Mouse (Mus musculus) thymus, adult 18-20 months (tissue): ENCODE measurements around the gene Pmf1.
"Not testable (repeated sequence)": the region's sequence is repeated elsewhere in the genome, so short reads cannot be mapped to it uniquely, and the experiment has no call there.

Experiments used
- DNase-seq, 2 experiments: peaks; one replicate each; pipeline ENCODE4 v3.0.0; 2022; ENCODE audit warnings: mixed read lengths in 2 of 2

Gene Pmf1

GRCm38 (mm10) chr3:88393776-88394375 is 16.3 kb downstream of the Pmf1 start:
- DNase-seq, result no peak

- DNase-seq, result no peak
Measured at GRCm38 (mm10) chr3:88384364-88384763, 25.8 kb downstream of the Pmf1 start, which contains the start of gene Bglap. Gene Bglap (minus strand): TSS chr3:88384464.

DNA sequence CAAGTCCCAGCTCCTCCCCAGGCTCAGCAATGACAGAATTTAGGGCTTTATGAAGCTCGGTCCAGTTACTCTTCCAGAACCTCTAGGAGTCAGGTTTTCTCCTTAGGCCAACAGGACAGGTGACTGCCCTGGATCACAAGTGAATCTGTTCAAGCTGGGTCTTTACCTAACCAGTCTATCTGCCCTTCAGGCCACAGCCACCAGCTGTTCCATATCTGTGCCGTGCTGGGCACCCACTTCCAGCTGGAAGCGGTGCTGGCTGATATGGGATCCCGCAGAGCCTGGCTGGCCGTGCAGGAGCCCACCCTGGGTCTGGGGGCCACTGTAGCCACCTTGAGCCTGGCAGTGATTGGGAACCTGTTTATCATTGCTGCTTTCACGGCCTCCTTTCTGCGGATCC is 27.7 kb downstream of the Pmf1 start:
- not testable (repeated sequence) for DNase-seq

DNA sequence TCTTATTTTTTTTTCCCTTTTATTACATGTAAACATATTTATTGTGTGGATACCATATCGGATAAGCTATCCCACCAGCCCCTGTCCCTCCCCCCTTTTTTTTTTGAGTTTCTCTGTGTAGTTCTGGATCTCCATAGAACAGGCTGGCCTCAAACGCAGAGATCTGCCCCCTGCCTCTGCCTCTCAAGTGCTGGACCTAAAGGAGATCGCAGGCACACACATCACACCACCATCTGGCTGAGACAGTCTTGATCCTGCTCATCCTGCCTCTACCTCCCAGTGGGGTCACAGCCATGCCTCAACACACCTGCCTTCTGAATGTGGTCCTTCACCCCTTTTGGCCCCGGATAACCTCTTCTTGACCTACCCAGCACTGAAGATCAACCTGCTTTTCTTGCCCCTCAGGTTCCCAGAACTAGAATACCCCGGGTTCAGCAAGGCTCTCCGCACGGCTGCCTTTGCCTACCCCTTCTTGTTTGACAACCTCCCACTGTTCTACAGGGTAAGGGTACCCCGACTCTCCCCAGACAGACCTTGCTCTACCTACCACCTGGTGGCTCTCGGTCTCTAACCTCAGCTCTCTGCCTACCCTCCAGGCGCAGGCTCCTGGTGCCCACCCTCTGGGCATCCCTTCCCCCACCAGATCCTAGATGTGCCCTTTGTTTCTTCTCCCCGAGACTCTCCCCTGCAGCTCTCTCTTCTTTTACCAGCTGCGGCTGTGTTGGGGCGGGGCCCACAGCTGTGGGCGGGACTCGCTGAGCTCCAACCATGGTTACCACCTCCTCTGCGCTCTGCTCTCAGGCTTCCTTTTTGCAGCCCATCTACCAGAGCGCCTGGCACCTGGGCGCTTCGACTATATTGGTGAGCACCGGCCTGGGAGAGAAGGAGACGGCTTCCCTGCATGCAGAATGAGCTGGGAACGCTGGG is 28.5 kb downstream of the Pmf1 start:
- peak; percentile 64 to 69 for DNase-seq

GRCm38 (mm10) chr3:88378599-88378998 is 31.5 kb downstream of the Pmf1 start, which contains the start of gene Bglap2:
Gene Bglap2 (minus strand): TSS chr3:88378699.
- DNase-seq, result not testable (repeated sequence)

DNA sequence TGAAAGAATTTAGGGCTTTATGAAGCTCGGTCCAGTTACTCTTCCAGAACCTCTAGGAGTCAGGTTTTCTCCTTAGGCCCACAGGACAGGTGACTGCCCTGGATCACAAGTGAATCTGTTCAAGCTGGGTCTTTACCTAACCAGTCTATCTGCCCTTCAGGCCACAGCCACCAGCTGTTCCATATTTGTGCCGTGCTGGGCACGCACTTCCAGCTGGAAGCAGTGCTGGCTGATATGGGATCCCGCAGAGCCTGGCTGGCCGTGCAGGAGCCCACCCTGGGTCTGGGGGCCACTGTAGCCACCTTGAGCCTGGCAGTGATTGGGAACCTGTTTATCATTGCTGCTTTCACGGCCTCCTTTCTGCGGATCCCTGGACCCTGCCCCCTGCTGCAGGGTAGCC is 33.5 kb downstream of the Pmf1 start:
- not testable (repeated sequence) for DNase-seq

GRCm38 (mm10) chr3:88375750-88376626 is 34.1 kb downstream of the Pmf1 start:
- peak; percentile 39 to 58 for DNase-seq

GRCm38 (mm10) chr3:88372643-88373042 is 37.5 kb downstream of the Pmf1 start, which contains the start of gene Bglap3:
Gene Bglap3 (minus strand): TSS chr3:88372743.
- DNase-seq, result not testable (repeated sequence)

DNA sequence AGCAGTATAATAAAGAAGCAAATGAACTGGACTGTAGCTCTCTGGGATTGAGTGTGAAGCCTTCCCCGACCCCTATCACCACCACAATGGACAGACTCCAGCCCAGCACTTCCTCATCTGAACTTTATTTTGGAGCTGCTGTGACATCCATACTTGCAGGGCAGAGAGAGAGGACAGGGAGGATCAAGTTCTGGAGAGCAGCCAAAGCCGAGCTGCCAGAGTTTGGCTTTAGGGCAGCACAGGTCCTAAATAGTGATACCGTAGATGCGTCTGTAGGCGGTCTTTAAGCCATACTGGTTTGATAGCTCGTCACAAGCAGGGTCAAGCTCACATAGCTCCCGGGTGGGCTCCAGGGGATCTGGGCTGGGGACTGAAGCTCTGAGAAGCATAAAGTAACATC is 41.6 kb downstream of the Pmf1 start:
- not testable (repeated sequence) for DNase-seq

DNA sequence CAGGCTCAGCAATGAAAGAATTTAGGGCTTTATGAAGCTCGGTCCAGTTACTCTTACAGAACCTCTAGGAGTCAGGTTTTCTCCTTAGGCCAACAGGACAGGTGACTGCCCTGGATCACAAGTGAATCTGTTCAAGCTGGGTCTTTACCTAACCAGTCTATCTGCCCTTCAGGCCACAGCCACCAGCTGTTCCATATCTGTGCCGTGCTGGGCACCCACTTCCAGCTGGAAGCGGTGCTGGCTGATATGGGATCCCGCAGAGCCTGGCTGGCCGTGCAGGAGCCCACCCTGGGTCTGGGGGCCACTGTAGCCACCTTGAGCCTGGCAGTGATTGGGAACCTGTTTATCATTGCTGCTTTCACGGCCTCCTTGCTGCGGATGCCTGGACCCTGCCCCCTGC is 42.6 kb downstream of the Pmf1 start:
- DNase-seq, result not testable (repeated sequence)

DNA sequence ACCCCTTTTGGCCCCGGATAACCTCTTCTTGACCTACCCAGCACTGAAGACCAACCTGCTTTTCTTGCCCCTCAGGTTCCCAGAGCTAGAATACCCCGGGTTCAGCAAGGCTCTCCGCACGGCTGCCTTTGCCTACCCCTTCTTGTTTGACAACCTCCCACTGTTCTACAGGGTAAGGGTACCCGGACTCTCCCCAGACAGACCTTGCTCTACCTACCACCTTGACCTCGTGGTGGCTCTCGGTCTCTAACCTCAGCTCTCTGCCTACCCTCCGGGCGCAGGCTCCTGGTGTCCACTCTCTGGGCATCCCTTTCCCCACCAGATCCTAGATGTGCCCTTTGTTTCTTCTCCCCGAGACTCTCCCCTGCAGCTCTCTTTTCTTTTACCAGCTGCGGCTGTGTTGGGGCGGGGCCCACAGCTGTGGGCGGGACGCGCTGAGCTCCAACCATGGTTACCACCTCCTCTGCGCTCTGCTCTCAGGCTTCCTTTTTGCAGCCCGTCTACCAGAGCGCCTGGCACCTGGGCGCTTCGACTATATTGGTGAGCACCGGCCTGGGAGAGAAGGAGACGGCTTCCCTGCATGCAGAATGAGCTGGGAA is 43.2 kb downstream of the Pmf1 start:
- peak; percentile 74 to 77 for DNase-seq

GRCm38 (mm10) chr3:88365705-88366361 is 44.3 kb downstream of the Pmf1 start:
- DNase-seq, result no peak

DNA sequence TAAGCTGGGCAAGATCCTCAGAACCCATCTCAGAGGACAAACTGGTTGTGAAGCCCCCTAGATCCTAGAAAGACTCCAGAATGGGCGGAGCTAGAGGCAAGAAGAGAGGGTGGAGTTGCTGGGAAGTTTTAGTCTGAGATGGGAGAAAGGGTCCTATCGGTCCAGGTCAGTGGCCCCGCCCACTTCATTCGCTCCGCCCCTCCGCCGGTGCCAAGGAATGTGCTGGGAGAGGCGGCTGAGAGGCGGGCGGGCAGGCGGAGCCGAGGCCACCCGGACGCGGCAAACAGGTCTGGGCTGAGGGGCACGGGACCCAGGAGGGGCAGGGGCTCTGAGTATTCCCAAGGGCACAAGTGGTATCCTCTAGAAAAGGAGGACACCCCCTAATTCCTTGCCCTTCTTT is 45.8 kb downstream of the Pmf1 start, which contains the start of gene Paqr6:
Paqr6 (plus strand) TSS at position 248 of the 400 bp plus-strand sequence.
- DNase-seq, result no peak

DNA sequence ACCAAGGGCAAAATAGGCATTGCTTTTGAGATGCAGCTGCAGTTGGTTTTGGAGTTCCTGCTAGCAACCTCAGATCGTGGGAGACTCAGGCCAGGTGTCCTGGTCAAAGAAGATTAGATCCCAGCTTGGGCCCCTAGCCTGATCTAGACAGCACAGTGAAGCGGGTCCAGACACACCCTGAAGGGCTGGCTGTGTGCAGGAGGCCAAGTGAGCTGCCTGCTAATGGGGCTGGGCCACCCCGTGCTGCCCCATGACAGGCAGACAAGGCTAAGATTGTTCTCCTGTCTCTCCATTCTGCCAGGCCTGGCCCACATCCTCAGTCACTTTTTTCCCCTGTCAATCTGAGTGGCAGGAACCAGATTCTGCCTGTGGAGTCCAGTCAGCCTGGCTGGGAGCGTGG is 46.4 kb downstream of the Pmf1 start:
- DNase-seq, result no peak

DNA sequence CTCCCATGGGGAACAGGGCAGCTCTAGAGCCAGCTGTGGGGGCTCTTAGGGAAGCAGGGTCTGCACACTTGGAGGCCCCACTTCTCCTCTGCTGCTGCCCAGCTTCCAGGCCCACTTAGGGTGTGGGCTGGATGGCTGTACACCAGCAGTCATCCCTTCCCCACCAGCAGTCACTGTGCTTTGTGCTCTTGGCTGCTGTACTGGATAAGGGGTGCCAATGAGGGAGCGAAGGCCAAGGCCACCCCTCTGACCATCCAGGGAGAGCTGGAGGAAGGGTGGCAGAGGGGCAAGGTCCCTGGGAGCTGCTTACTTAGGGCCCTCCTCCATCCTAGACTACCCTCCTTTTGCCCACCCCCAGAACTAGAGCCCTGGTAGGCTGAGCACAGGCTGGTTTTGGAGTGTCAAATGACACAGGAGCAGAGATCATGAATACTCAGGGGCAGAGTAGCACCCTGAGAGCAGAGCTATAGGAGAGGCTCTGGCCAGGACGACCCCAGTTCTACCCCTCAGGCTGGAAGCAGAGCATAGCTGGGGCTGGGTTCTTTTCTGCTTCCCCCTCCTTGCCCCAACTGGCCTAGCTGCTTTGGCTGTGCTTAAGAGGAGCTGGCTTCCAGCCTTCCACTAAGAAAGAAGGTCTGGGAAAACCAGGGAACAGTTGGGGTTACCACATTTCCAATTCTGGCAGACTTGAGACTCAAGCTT is 48.4 kb downstream of the Pmf1 start:
- no peak for DNase-seq

DNA sequence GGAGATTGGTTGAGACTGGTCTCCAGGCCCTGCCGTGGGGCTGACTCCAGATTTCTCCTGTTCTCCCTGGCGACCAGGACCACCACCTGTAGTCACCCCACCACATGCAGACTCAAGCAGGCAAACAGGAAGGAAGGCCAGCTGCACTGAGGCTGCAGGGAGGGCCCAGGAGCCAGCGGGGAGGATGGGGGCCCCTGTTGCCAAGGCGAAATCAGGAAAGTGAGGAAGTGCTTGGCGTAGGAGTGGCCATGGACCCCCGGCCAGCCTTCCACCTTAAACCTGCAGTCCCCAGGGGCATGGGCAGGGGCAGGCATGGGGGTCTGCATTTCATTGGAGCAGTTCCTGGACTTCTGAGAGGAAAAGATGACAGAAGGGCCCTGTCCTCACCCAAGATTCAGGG is 49.0 kb downstream of the Pmf1 start:
- DNase-seq, result no peak

DNA sequence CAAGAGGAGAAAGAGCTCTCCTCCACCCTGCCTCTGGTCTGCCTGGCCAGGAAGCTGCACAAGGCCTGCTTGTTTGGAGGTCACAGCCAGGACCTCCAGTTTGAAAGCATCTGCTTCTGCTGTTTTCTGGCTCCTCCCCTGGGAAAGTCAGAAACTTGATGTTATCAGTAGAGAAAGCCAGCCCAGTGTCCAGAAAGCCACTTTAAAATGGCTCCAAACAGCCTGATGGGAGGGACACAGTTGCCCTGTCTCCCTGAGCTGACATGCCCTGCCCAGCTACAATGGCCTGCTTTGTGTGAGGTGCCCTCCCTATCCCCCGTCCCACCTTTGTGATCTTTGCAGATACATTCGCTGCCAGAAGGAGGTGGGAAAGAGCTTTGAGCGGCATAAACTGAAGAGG is 50.1 kb downstream of the Pmf1 start:
- no peak for DNase-seq

DNA sequence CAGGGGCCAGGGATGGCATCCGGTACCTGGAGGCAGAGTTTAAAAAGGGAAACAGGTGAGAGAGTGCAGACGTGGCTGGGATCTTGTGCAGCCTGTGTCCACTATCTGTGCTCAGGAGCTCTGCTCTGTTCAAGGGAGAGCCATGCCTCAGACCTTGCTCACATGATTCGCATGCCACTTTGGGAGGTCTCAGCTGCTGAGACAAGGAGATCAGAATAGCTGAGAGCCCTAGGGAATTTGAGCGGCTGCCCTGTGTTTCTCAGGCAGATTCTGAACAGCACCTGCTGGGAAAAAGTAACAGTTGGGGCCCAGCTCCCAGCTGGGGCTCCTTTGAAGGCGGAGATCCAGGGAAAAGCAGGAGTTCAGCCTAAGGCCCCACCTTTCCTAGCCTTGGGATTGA is 50.5 kb downstream of the Pmf1 start:
- DNase-seq, result no peak

- no peak for DNase-seq
Measured at GRCm38 (mm10) chr3:88354396-88355165, 55.5 kb downstream of the Pmf1 start.

- no peak for DNase-seq
Measured at GRCm38 (mm10) chr3:88352907-88353306, 57.2 kb downstream of the Pmf1 start.
